Mouse (Mus musculus): ENCODE measurements around the gene Pfkm. TPM values are rescaled to one million over a fixed set of nuclear protein-coding genes. Genes with fewer than 3 reads are reported as not detected.

The Pfkm gene
- polyA plus RNA-seq, 1 experiment from 2014 or later, result 32.1 TPM

- Histone ChIP-seq H3K9me3 (ENCODE audit: control insufficient read depth, low read length) (no peaks in the 10 kb centered on the region), H3K27ac (ENCODE audit: low read depth, low read length) (peak overlapping the region; percentile 61; the same call in 1 of the 2 replicates), H3K27me3 (ENCODE audit: control insufficient read depth, insufficient read depth, low read length) (no peaks in the 10 kb centered on the region; the same call in 1 of the 2 replicates), H3K4me2 (replicated peaks; ENCODE audit: low read depth, low read length) (peak overlapping the region; percentile 55), H3K9ac (ENCODE audit: low read depth, low read length) (peak overlapping the region; percentile 48), H3K36me3 (ENCODE audit: control insufficient read depth, insufficient read depth, low read length) (no peaks in the 10 kb centered on the region), H3K4me3 (ENCODE audit: low read depth, low read length) (peak overlapping the region; percentile 45), H3K4me1 (replicated peaks; ENCODE audit: control insufficient read depth, insufficient read depth, low read length) (no peaks in the 10 kb centered on the region)
- peak; percentile 25 for DNase-seq (ENCODE audit: low spot score)
- 4% methylated on average over 26 of the region's 26 CpGs for WGBS
- no peak for ATAC-seq (ENCODE audit: low FRiP score)
These were observed 88.3 kb downstream of the Pfkm start for GRCm38 (mm10) chr15:98180567-98181131.

GRCm38 (mm10) chr15:98181132-98181711 lies 88.8 kb downstream of the Pfkm start:
- Histone ChIP-seq H3K4me3 (ENCODE audit: low read depth, low read length) (peak overlapping the region; percentile 45), H3K36me3 (ENCODE audit: control insufficient read depth, insufficient read depth, low read length) (no peaks in the 10 kb centered on the region), H3K9me3 (ENCODE audit: control insufficient read depth, low read length) (no peaks in the 10 kb centered on the region), H3K27me3 (ENCODE audit: control insufficient read depth, insufficient read depth, low read length) (no peaks in the 10 kb centered on the region; the same call in 1 of the 2 replicates), H3K27ac (ENCODE audit: low read depth, low read length) (peak overlapping the region; percentile 61), H3K4me2 (replicated peaks; ENCODE audit: low read depth, low read length) (peak overlapping the region; percentile 55), H3K9ac (ENCODE audit: low read depth, low read length) (peak overlapping the region; percentile 48), H3K4me1 (replicated peaks; ENCODE audit: control insufficient read depth, insufficient read depth, low read length) (no peaks in the 10 kb centered on the region)
- ATAC-seq (ENCODE audit: low FRiP score) (peak; percentile 99), DNase-seq (ENCODE audit: low spot score) (peak; percentile 90)
- WGBS, result under 1% methylated on average over 29 of the region's 30 CpGs

Other genes with a start within 250 kb of the Pfkm start
- gene Hdac7, start 248.1 kb upstream of the Pfkm start, polyA plus RNA-seq (2014; fragmentation: Nextera tagmentation; extraction: Ambion mirVana), result 17.9 and 19.4 TPM in 2 replicates
- 0.22 TPM in 2 replicates for gene Vdr, start 182.0 kb upstream of the Pfkm start, polyA plus RNA-seq (2014; fragmentation: Nextera tagmentation; extraction: Ambion mirVana)
- gene Tmem106c, start 128.4 kb upstream of the Pfkm start, polyA plus RNA-seq (2014; fragmentation: Nextera tagmentation; extraction: Ambion mirVana), result 52.0 and 59.9 TPM in 2 replicates
- gene Col2a1, start 87.9 kb upstream of the Pfkm start, polyA plus RNA-seq (2014; fragmentation: Nextera tagmentation; extraction: Ambion mirVana), result 128 and 132 TPM in 2 replicates
- 40.6 and 41.5 TPM in 2 replicates for gene Senp1, start 1.2 kb downstream of the Pfkm start, polyA plus RNA-seq (2014; fragmentation: Nextera tagmentation; extraction: Ambion mirVana)
- 47.6 and 53.2 TPM in 2 replicates for gene Asb8, start 73.0 kb downstream of the Pfkm start, polyA plus RNA-seq (2014; fragmentation: Nextera tagmentation; extraction: Ambion mirVana)
- gene Ccdc184, start 74.6 kb downstream of the Pfkm start, polyA plus RNA-seq (2014; fragmentation: Nextera tagmentation; extraction: Ambion mirVana), result 13.3 and 15.9 TPM in 2 replicates
- gene Olfr288, start 103.0 kb downstream of the Pfkm start, polyA plus RNA-seq (2014; fragmentation: Nextera tagmentation; extraction: Ambion mirVana), result not detected in 2 replicates
- gene Gm44579, start 128.4 kb downstream of the Pfkm start, polyA plus RNA-seq (2014; fragmentation: Nextera tagmentation; extraction: Ambion mirVana), result not detected in 2 replicates
- not detected in 2 replicates for gene Olfr287, start 128.5 kb downstream of the Pfkm start, polyA plus RNA-seq (2014; fragmentation: Nextera tagmentation; extraction: Ambion mirVana)
- gene Olfr286, start 141.9 kb downstream of the Pfkm start, polyA plus RNA-seq (2014; fragmentation: Nextera tagmentation; extraction: Ambion mirVana), result not detected in 2 replicates
- gene H1fnt, start 164.7 kb downstream of the Pfkm start, polyA plus RNA-seq (2014; fragmentation: Nextera tagmentation; extraction: Ambion mirVana), result not detected in 2 replicates
- 1.7 and 2.1 TPM in 2 replicates for gene Zfp641, start 203.6 kb downstream of the Pfkm start, polyA plus RNA-seq (2014; fragmentation: Nextera tagmentation; extraction: Ambion mirVana)
- not detected in 2 replicates for gene Olfr285, start 224.8 kb downstream of the Pfkm start, polyA plus RNA-seq (2014; fragmentation: Nextera tagmentation; extraction: Ambion mirVana)
- not detected in 2 replicates for gene Olfr284, start 248.4 kb downstream of the Pfkm start, polyA plus RNA-seq (2014; fragmentation: Nextera tagmentation; extraction: Ambion mirVana)